Mouse (Mus musculus) limb, embryonic 12.5 days (tissue): ENCODE data around the gene Atp2b4. TPM values are rescaled to one million over a fixed set of nuclear protein-coding genes. Genes with fewer than 3 reads are reported as not detected.
"Not testable (repeated sequence)": the region's sequence is repeated elsewhere in the genome, so short reads cannot be mapped to it uniquely, and the experiment has no call there.

ENCODE experiments used
- ATAC-seq: fragments of 200-750 bp; cut with Nextera tagmentation; 2 replicates; pipeline ENCODE4 v1.8.0; 2017; ENCODE audit warnings: low read depth, moderate TSS enrichment; ENCODE audit not compliant: insufficient number of reproducible peaks, insufficient read depth, low FRiP score, low TSS enrichment
- H3K27ac ChIP-seq: fragments of 300-500 bp; sonication (generic); 2 replicates; pipeline ENCODE4 v1.5.1; 2016; ENCODE audit warnings: mild to moderate bottlenecking, moderate library complexity
- H3K27me3 ChIP-seq: fragments of 300-500 bp; sonication (generic); 2 replicates; pipeline ENCODE4 v1.6.1; 2016; ENCODE audit warnings: mild to moderate bottlenecking, moderate library complexity
- H3K36me3 ChIP-seq: fragments of 300-500 bp; sonication (generic); 2 replicates; pipeline ENCODE4 v1.6.1; 2016; ENCODE audit warnings: mild to moderate bottlenecking, moderate library complexity
- H3K4me1 ChIP-seq: fragments of 300-500 bp; sonication (generic); replicated peaks from 2 replicates; pipeline ENCODE4 v1.6.1; 2016
- H3K4me2 ChIP-seq: fragments of 300-500 bp; sonication (generic); 2 replicates; pipeline ENCODE4 v1.6.1; 2016; ENCODE audit warnings: mild to moderate bottlenecking, moderate library complexity
- H3K4me3 ChIP-seq: fragments of 300-500 bp; sonication (generic); replicated peaks from 2 replicates; pipeline ENCODE4 v1.5.1; 2016; ENCODE audit warnings: mild to moderate bottlenecking
- H3K9ac ChIP-seq: fragments of 300-500 bp; sonication (generic); replicated peaks from 2 replicates; pipeline ENCODE4 v1.6.1; 2016; ENCODE audit warnings: mild to moderate bottlenecking, moderate library complexity
- H3K9me3 ChIP-seq: fragments of 300-500 bp; sonication (generic); 2 replicates; pipeline ENCODE4 v1.6.1; 2016; ENCODE audit warnings: mild to moderate bottlenecking, moderate library complexity
- WGBS: fragments of 180-500 bp; shearing (Covaris S2); methylation state at CpG from one replicate; pipeline ENCODE4 v1.1.7; 2016; 5-methylcytosine and 5-hydroxymethylcytosine counted together
- polyA plus RNA-seq: library from polyadenylated mRNA; unstranded; fragments of >200 nt; fragmentation: Nextera tagmentation; extraction: Ambion mirVana; gene quantifications from 2 replicates; pipeline ENCODE4 v1.2.1, GENCODE M21; 2016

Atp2b4 gene
- polyA plus RNA-seq, 1 experiment from 2014 or later = 8.5 TPM

- H3K27ac ChIP-seq = no peak overlapping the region
- H3K36me3 ChIP-seq = no peaks in the 10 kb centered on the region
- no peak for ATAC-seq
- no peak overlapping the region for H3K9ac ChIP-seq
- no peaks in the 10 kb centered on the region for H3K27me3 ChIP-seq
- H3K4me3 ChIP-seq = no peak overlapping the region
- H3K4me2 ChIP-seq = no peak overlapping the region
- no peaks in the 10 kb centered on the region for H3K9me3 ChIP-seq
- 81% methylated on average over 3 of the region's 3 CpGs for WGBS
- H3K4me1 ChIP-seq = no peaks in the 10 kb centered on the region
Observed at GRCm38 (mm10) chr1:133668618-133669017, 132.2 kb downstream of the Atp2b4 start.

DNA sequence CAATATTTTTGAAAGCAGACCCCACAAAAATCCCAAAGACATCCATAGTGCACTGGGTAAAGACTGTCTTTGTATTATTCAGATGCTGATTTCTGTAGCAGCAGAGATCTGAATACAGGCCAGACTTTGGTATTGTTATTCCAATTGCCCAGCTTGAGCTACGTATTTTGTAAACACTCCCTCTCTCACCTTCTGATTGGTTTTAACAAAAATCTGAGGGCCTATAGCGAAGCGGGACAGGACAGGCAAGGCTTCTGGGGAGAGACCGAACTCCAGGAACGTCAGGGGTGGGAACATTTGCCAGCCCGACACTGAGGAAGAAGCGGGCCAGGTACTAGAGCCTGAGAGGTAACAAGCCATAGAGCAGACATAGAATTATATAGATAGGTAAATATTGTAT lies 133.1 kb downstream of the Atp2b4 start:
- Histone ChIP-seq H3K4me3 (no peak overlapping the region), H3K27ac (no peak overlapping the region), H3K4me2 (no peak overlapping the region), H3K9ac (no peak overlapping the region), H3K9me3 (no peaks in the 10 kb centered on the region), H3K4me1 (no peaks in the 10 kb centered on the region), H3K36me3 (no peaks in the 10 kb centered on the region), H3K27me3 (no peaks in the 10 kb centered on the region)
- WGBS = 51% methylated on average over 7 of the region's 7 CpGs
- ATAC-seq = no peak

- not testable (repeated sequence) for H3K4me1 ChIP-seq, H3K27me3 ChIP-seq, H3K9me3 ChIP-seq, H3K4me2 ChIP-seq, H3K36me3 ChIP-seq, ATAC-seq, H3K9ac ChIP-seq, H3K4me3 ChIP-seq, H3K27ac ChIP-seq
- WGBS = 83% methylated on average over 8 of the region's 8 CpGs
Observed at GRCm38 (mm10) chr1:133665713-133666112, 135.1 kb downstream of the Atp2b4 start.

DNA sequence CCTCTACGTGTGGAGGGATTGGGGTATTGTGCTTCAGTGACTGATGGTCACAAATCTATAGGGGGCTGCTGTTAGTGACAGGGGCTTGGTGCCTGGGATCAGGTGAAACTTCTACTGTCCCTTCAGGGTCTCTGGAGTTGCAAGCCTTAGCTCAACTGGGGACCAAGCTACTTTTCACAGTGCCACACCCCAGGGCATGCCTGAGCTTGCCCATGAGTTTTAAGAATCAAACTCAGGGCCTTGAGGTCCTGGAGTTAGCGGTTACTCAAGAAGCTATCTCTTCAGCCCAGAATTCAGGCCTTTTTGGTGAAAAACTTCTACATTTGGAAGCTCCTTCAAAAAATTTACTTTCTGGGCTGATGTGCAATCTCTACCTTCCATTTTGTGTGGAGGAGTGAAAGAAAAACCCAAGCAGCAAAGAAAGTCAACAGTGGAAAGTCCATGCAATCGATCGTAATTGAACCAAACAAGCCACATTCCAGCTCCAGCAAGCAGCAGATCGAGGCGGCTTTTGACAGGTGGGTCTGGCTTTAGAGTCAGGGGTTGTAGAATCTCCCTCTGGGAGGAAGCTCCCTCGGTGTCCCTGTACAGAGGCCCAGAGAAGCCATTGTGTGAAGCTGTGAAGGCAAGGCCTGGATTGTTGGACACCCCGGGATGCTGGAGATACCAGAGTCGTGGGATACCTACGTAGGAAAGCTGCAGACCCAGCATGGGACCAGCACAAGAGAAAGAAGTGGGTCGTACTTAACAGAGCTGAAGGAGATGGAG lies 136.5 kb downstream of the Atp2b4 start:
- ATAC-seq = no peak
- H3K9me3 ChIP-seq = no peaks in the 10 kb centered on the region
- peaks cover 7% of the 10 kb centered on the region for H3K4me1 ChIP-seq
- WGBS = 75% methylated on average over 11 of the region's 11 CpGs
- no peaks in the 10 kb centered on the region for H3K27me3 ChIP-seq
- H3K4me2 ChIP-seq = no peak overlapping the region
- no peak overlapping the region for H3K9ac ChIP-seq
- no peak overlapping the region for H3K4me3 ChIP-seq
- H3K36me3 ChIP-seq = peaks cover under 1% of the 10 kb centered on the region; the same call in 1 of the 2 replicates
- no peak overlapping the region for H3K27ac ChIP-seq

- H3K4me2 ChIP-seq = no peak overlapping the region
- peaks cover 17% of the 10 kb centered on the region for H3K4me1 ChIP-seq
- H3K27me3 ChIP-seq = no peaks in the 10 kb centered on the region
- no peak overlapping the region for H3K27ac ChIP-seq
- H3K9me3 ChIP-seq = no peaks in the 10 kb centered on the region
- 84% methylated on average over 4 of the region's 4 CpGs for WGBS
- no peak overlapping the region for H3K9ac ChIP-seq
- ATAC-seq = no peak
- H3K4me3 ChIP-seq = no peak overlapping the region
- H3K36me3 ChIP-seq = peaks cover 10% of the 10 kb centered on the region
Observed at GRCm38 (mm10) chr1:133663427-133663826, 137.4 kb downstream of the Atp2b4 start.

DNA sequence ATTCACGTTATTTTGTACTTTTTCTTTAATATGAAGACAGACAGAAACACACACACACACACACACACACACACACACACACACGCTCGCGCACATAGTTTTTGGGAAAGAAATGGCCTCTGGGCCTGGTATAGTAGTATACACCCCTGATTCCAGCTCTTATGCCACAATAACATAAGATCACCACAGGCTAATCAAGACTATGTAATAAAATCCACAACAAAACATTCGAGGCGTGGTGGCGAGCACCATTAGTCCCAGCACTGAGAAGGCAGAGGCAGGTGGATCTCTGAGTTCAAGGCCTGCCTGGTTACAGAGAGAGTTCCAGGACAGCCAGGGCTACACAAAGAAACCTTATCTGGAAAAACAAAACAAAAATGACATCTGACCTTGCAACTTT lies 137.9 kb downstream of the Atp2b4 start:
- Histone ChIP-seq H3K4me1 (peaks cover 21% of the 10 kb centered on the region), H3K27me3 (no peaks in the 10 kb centered on the region), H3K9me3 (no peaks in the 10 kb centered on the region), H3K27ac (no peak overlapping the region), H3K4me3 (no peak overlapping the region), H3K4me2 (no peak overlapping the region), H3K9ac (no peak overlapping the region), H3K36me3 (peaks cover 15% of the 10 kb centered on the region)
- 95% methylated on average over 7 of the region's 7 CpGs for WGBS
- no peak for ATAC-seq

DNA sequence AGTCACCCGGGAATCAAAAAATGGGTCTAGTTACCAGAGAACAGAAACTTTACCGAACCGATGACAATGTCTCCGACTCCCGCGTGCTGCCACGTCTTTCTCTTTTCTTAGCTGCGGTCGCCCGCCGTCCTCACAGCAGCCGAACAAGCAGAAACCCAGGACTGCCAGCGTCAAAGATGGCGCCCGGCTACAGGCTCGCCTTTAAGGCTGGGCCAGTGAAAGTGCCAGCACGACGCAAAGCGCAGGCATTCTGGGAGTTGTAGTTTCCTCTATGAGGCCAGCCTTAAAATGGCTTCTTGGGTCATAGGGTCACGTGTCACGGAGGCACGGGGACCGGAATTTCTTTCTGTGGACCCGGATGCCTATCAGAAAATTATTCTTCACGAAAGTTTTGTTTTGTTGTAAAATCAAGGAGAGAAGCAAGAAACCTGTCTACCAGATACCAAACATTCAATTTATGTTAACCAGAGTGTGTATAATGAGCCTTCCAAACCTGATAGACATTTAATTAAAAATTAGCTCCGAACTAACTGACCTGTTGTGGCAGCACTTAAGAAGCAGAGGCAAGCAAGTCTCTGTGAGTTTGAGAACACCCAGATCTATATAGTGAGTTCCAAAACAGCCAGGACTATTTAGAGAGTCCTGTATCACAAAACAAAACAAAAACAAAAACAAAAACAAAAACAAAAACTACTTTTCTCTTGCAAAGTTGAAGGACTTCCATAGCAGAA lies 139.5 kb downstream of the Atp2b4 start, which contains the start of gene Gm38394:
Gm38394 (minus strand) TSS at position 116 of the 731 bp plus-strand sequence.
- Histone ChIP-seq H3K4me2 (peak within 1 kb of the TSS; percentile 79), H3K4me1 (peaks cover 36% of the 10 kb centered on the region), H3K9ac (peak within 1 kb of the TSS; percentile 90), H3K27ac (peak within 1 kb of the TSS; percentile 94), H3K9me3 (no peaks in the 10 kb centered on the region), H3K4me3 (peak within 1 kb of the TSS; percentile 81), H3K27me3 (no peaks in the 10 kb centered on the region), H3K36me3 (peaks cover 23% of the 10 kb centered on the region)
- WGBS = 3% methylated on average over 26 of the region's 26 CpGs
- ATAC-seq = peak; percentile 97

GRCm38 (mm10) chr1:133660466-133661202 lies 140.2 kb downstream of the Atp2b4 start, which contains the start of gene Zbed6:
Zbed6 (minus strand) TSS chr1:133660885.
- H3K27me3 ChIP-seq = no peaks in the 10 kb centered on the region
- H3K27ac ChIP-seq = peak within 1 kb of the TSS; percentile 94
- under 1% methylated on average over 41 of the region's 41 CpGs for WGBS
- peaks cover 23% of the 10 kb centered on the region for H3K36me3 ChIP-seq
- no peaks in the 10 kb centered on the region for H3K9me3 ChIP-seq
- H3K9ac ChIP-seq = peak within 1 kb of the TSS; percentile 90
- H3K4me3 ChIP-seq = peak within 1 kb of the TSS; percentile 81
- peak; percentile 81 for ATAC-seq
- peaks cover 40% of the 10 kb centered on the region for H3K4me1 ChIP-seq
- peak within 1 kb of the TSS; percentile 79 for H3K4me2 ChIP-seq

GRCm38 (mm10) chr1:133658878-133659277 lies 142.0 kb downstream of the Atp2b4 start:
- 91% methylated on average over 3 of the region's 3 CpGs for WGBS
- no peaks in the 10 kb centered on the region for H3K27me3 ChIP-seq
- H3K9ac ChIP-seq = no peak overlapping the region
- ATAC-seq = no peak
- H3K4me3 ChIP-seq = no peak overlapping the region
- no peak overlapping the region for H3K27ac ChIP-seq
- no peaks in the 10 kb centered on the region for H3K9me3 ChIP-seq
- peaks cover 40% of the 10 kb centered on the region for H3K4me1 ChIP-seq
- H3K4me2 ChIP-seq = peak overlapping the region; percentile 79
- peaks cover 28% of the 10 kb centered on the region for H3K36me3 ChIP-seq

DNA sequence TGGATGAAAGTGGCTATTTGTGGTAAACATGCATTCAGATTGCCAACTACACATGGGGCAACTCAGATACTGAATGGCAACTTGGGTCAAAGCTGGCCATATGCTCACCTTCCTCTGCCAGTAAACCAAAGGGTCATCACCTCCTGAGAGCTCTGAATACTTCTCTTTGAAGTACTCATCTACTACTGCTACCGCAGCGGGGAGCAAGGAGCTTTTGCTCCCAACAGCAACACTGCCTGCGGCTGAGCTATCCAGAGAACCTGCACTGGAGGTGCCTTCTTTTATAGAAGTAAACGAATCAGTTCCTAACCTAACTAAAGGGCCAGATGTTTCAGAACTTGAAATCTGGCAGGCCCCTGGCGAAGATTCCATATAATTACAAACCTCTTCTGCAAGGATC lies 144.0 kb downstream of the Atp2b4 start:
- peak overlapping the region; percentile 22; the same call in 1 of the 2 replicates for H3K4me2 ChIP-seq
- 0 out of 2 replicates have a peak overlapping the region, but pooled peaks have one; percentile 12 for H3K9ac ChIP-seq
- H3K27me3 ChIP-seq = no peaks in the 10 kb centered on the region
- no peak overlapping the region for H3K27ac ChIP-seq
- ATAC-seq = no peak
- H3K9me3 ChIP-seq = no peaks in the 10 kb centered on the region
- H3K4me1 ChIP-seq = peaks cover 40% of the 10 kb centered on the region
- 29% methylated on average over 5 of the region's 5 CpGs for WGBS
- H3K4me3 ChIP-seq = no peak overlapping the region
- H3K36me3 ChIP-seq = peaks cover 43% of the 10 kb centered on the region

DNA sequence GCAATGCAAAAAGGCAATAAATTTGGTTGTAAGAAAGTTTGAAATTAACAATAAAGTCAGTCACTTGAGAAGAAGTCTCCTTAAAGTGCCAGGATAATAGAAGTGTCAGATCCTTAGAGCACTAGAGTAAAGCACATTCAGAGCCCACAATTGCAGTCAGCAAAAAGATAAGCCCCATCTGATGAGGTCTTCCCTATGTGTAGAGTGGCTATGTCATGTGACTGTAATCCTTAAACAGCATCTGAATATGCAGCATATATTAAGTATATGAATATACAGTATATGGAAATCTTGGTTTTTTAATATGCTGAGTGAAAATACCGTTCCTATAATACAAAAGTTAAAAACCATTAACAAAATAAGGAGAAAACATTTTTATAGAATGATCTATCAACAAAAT lies 147.8 kb downstream of the Atp2b4 start:
- Histone ChIP-seq H3K27me3 (no peaks in the 10 kb centered on the region), H3K9ac (no peak overlapping the region), H3K27ac (no peak overlapping the region), H3K4me1 (peaks cover 19% of the 10 kb centered on the region), H3K9me3 (no peaks in the 10 kb centered on the region), H3K4me3 (no peak overlapping the region), H3K4me2 (no peak overlapping the region), H3K36me3 (peaks cover 49% of the 10 kb centered on the region)
- WGBS = 98% methylated on average over 1 of the region's 1 CpGs
- ATAC-seq = no peak
